Mouse (Mus musculus): ENCODE measurements around the gene Armc2.

Gene Armc2

DNA sequence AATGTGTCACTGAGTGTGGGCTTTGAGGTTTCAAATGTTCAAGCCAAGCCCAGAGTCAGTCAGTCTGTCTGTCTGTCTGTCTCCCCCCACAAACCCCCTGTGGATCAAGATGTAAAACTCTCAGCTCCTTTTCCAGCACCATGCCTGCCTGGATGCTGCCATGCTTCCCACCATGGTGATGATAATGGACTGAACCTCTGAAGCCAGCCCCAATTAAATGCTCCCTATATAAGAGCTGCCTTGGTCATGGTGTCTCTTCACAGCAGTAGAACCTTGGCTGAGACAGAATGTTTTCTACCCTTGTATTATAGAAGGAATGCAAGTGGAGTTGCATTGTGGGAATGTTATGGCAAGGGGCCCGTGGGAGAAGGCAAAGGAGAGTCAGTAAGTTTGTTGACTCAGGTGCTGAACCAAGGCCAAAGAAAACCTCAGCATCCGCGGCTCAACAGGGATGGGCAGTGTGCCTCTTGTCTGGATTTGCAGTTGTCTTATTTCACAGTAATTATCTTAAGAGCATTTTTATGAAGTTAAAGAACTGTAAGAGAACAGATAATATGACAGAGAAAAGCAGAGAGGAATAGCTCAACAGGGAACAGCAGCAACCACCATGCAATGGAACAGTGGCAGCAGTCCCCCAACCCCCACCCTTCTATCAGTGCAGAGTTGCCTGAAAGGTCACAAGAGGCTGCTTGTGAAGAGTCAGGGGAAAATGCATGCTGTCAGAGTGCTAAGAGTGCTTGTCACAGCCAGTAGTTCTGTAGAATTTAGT lies 152.0 kb downstream of the Armc2 start:
- DNase-seq (ENCODE audit: low spot score), result no peak
